Mouse (Mus musculus): ENCODE measurements around the gene Gid4. TPM values are rescaled to one million over a fixed set of nuclear protein-coding genes. Genes with fewer than 3 reads are reported as not detected.

Gid4 gene
- polyA plus RNA-seq, 1 experiment from 2014 or later = 16.5 TPM

DNA sequence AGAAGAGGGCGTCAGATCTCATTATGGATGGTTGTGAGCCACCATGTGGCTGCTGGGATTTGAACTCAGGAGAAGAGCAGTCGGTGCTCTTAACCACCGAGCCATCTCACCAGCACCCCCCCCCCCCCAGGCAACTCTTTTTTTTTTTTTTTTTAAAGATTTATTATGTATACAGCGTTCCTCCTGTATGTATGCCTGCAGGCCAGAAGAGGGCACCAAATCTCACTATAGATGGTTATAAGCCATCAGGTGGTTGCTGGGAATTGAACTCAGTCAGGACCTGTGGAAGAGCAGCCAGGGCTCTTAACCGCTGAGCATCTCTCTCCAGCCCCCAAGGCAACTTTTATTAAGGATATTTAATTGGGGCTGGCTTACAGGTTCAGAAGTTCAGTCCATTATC is 57.6 kb downstream of the Gid4 start:
- no peak overlapping the region for H3K4me3 ChIP-seq (ENCODE audit: low read depth, low read length)
- DNase-seq (ENCODE audit: low spot score) (no peak), ATAC-seq (no peak)
- H3K4me2 ChIP-seq (ENCODE audit: low read length) = no peak overlapping the region
- no peak overlapping the region for H3K27ac ChIP-seq (ENCODE audit: low read depth, low read length)
- 77% methylated on average over 5 of the region's 5 CpGs for WGBS
- no peaks in the 10 kb centered on the region for H3K27me3 ChIP-seq (replicated peaks; ENCODE audit: control insufficient read depth, insufficient read depth, low read length)
- H3K36me3 ChIP-seq (ENCODE audit: control insufficient read depth, insufficient read depth, low read length) = peaks cover under 1% of the 10 kb centered on the region; the same call in 1 of the 2 replicates
- no peaks in the 10 kb centered on the region for H3K9me3 ChIP-seq (replicated peaks; ENCODE audit: control insufficient read depth, low read length)
- H3K9ac ChIP-seq (ENCODE audit: low read length) = no peak overlapping the region
- no peaks in the 10 kb centered on the region for H3K4me1 ChIP-seq (ENCODE audit: control insufficient read depth, insufficient read depth, low read length)

DNA sequence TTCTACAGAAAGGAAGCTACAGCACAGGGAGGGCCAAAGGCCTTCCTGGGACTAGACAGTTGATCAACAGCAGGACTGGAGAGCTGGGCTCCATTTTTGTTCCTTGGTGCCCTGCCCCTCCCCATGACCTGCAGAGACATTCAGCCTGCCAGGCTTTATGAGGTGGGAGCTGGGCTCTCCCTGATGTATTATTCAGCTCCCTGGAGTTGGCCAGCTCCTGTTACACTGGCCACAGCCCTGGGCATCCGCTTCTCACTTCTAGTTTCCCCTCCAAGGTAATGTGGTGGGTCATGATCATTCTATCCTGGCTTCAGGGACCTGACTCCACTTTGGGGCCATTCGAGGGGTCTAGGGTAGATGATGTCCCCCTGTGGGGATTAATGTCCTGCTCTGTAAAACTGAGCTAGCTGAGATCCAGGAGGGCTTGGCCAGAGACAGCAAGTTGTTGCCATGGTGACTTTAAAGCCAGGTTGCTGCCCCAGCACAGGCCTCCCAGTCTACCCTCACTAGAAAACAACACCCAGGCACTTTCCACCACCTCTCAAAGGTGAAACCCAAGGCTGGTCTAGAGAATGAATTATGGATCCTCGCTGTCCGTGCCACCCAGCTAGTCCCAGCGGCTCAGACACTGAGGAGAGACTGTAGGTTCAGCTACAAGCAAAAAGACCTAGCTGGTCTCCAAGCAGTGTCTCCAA is 58.9 kb downstream of the Gid4 start:
- no peak for ATAC-seq
- Histone ChIP-seq H3K27me3 (replicated peaks; ENCODE audit: control insufficient read depth, insufficient read depth, low read length) (no peaks in the 10 kb centered on the region), H3K4me3 (ENCODE audit: low read depth, low read length) (no peak overlapping the region), H3K4me2 (ENCODE audit: low read length) (no peak overlapping the region), H3K9me3 (replicated peaks; ENCODE audit: control insufficient read depth, low read length) (no peaks in the 10 kb centered on the region), H3K4me1 (ENCODE audit: control insufficient read depth, insufficient read depth, low read length) (no peaks in the 10 kb centered on the region), H3K9ac (ENCODE audit: low read length) (no peak overlapping the region), H3K27ac (ENCODE audit: low read depth, low read length) (no peak overlapping the region), H3K36me3 (ENCODE audit: control insufficient read depth, insufficient read depth, low read length) (no peaks in the 10 kb centered on the region)
- 78% methylated on average over 5 of the region's 5 CpGs for WGBS
- no peak for DNase-seq (ENCODE audit: low spot score)

DNA sequence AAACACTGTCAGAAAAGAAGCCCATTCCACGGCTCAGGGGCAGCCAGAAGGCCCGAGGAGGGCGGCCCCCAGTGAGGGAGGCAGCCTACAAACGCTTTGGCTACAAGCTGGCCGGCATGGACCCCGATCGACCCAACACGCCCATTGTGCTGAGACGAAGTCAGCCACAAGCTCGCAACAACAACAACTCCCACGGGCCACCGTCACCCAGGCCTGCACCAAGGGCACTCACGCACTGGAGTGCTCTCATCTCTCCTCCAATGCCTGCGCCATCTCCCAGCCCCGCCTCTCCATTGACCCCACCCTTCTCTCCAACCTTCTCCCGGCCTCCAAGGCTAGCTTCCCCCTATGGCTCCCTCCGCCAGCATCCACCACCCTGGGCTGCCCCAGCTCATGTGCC is 61.2 kb downstream of the Gid4 start:
- no peak overlapping the region for H3K4me3 ChIP-seq (ENCODE audit: low read depth, low read length)
- 47% methylated on average over 17 of the region's 17 CpGs for WGBS
- ATAC-seq (no peak), DNase-seq (ENCODE audit: low spot score) (no peak)
- H3K27ac ChIP-seq (ENCODE audit: low read depth, low read length) = no peak overlapping the region
- no peak overlapping the region for H3K4me2 ChIP-seq (ENCODE audit: low read length)
- no peaks in the 10 kb centered on the region for H3K36me3 ChIP-seq (ENCODE audit: control insufficient read depth, insufficient read depth, low read length)
- H3K27me3 ChIP-seq (replicated peaks; ENCODE audit: control insufficient read depth, insufficient read depth, low read length) = no peaks in the 10 kb centered on the region
- no peaks in the 10 kb centered on the region for H3K9me3 ChIP-seq (replicated peaks; ENCODE audit: control insufficient read depth, low read length)
- no peak overlapping the region for H3K9ac ChIP-seq (ENCODE audit: low read length)
- H3K4me1 ChIP-seq (ENCODE audit: control insufficient read depth, insufficient read depth, low read length) = no peaks in the 10 kb centered on the region

DNA sequence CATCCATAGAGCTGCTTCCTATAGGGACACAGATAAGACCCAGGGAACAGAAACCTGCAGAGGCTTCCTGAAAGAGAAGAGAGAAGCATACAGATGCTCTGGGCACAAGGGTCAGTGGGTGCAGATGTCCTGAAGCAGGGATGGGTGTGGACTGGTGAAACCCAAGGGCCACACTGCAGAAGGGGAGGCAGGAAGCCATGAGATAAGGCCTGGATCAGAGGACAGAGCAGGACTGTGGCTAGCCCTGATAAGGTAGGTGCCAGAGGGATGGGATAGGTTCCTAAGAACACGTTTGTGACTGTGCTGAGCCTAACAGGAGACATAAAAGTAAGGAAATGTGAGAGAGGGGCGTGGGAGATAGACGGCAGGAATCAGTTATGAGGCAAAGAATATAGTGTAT is 69.3 kb downstream of the Gid4 start:
- DNase-seq (ENCODE audit: low spot score) (no peak), ATAC-seq (no peak)
- no peaks in the 10 kb centered on the region for H3K36me3 ChIP-seq (ENCODE audit: control insufficient read depth, insufficient read depth, low read length)
- no peak overlapping the region for H3K27ac ChIP-seq (ENCODE audit: low read depth, low read length)
- H3K9me3 ChIP-seq (replicated peaks; ENCODE audit: control insufficient read depth, low read length) = no peaks in the 10 kb centered on the region
- H3K9ac ChIP-seq (ENCODE audit: low read length) = no peak overlapping the region
- H3K4me1 ChIP-seq (ENCODE audit: control insufficient read depth, insufficient read depth, low read length) = no peaks in the 10 kb centered on the region
- H3K4me3 ChIP-seq (ENCODE audit: low read depth, low read length) = no peak overlapping the region
- H3K27me3 ChIP-seq (replicated peaks; ENCODE audit: control insufficient read depth, insufficient read depth, low read length) = no peaks in the 10 kb centered on the region
- H3K4me2 ChIP-seq (ENCODE audit: low read length) = no peak overlapping the region
- WGBS = 67% methylated on average over 3 of the region's 3 CpGs

DNA sequence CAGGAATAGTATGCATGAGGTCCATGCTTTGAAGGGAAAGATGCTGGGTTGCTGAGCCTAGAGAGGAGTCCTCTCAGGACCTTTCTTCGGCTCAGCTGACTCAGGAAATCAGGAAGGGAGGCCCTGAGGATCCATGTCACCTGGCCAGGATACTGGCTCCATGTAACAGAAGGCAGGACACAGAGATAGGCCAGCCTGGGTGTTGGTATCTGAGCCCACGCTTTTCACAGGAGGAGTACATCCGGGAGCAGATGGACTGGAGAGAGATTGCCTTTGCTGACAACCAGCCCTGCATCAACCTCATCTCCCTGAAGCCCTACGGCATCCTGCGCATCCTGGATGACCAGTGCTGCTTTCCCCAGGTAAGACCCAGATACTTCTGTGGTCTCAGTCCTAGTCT is 75.8 kb downstream of the Gid4 start:
- Histone ChIP-seq H3K4me1 (ENCODE audit: control insufficient read depth, insufficient read depth, low read length) (no peaks in the 10 kb centered on the region), H3K27me3 (replicated peaks; ENCODE audit: control insufficient read depth, insufficient read depth, low read length) (no peaks in the 10 kb centered on the region), H3K36me3 (ENCODE audit: control insufficient read depth, insufficient read depth, low read length) (no peaks in the 10 kb centered on the region), H3K4me3 (ENCODE audit: low read depth, low read length) (no peak overlapping the region), H3K27ac (ENCODE audit: low read depth, low read length) (no peak overlapping the region), H3K9me3 (replicated peaks; ENCODE audit: control insufficient read depth, low read length) (no peaks in the 10 kb centered on the region), H3K4me2 (ENCODE audit: low read length) (no peak overlapping the region), H3K9ac (ENCODE audit: low read length) (no peak overlapping the region)
- no peak for ATAC-seq
- 85% methylated on average over 5 of the region's 5 CpGs for WGBS
- DNase-seq (ENCODE audit: low spot score) = no peak

DNA sequence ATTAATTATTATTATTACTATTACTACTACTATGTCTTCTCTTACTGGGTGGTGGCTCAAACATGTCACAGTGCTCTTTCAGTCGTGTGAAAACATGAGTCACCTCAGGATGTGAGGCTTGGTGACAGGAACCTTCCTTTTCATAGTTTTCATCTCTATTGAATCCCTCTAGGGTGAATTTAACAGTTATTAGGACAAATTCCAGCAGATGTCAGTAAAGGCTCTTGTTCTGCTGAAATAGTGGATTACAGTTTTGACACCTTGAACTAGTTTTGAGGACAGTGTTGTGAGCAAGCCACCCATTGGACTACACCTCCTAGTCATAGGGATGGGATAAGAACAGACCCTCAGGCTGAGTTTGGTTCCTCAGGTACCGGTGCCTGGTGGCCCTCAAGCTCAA is 78.7 kb downstream of the Gid4 start:
- Histone ChIP-seq H3K9me3 (replicated peaks; ENCODE audit: control insufficient read depth, low read length) (no peaks in the 10 kb centered on the region), H3K9ac (ENCODE audit: low read length) (no peak overlapping the region), H3K27me3 (replicated peaks; ENCODE audit: control insufficient read depth, insufficient read depth, low read length) (no peaks in the 10 kb centered on the region), H3K27ac (ENCODE audit: low read depth, low read length) (no peak overlapping the region), H3K36me3 (ENCODE audit: control insufficient read depth, insufficient read depth, low read length) (no peaks in the 10 kb centered on the region), H3K4me1 (ENCODE audit: control insufficient read depth, insufficient read depth, low read length) (no peaks in the 10 kb centered on the region), H3K4me3 (ENCODE audit: low read depth, low read length) (no peak overlapping the region), H3K4me2 (ENCODE audit: low read length) (no peak overlapping the region)
- ATAC-seq (no peak), DNase-seq (ENCODE audit: low spot score) (no peak)
- WGBS = 69% methylated on average over 2 of the region's 2 CpGs

Other genes starting within 250 kb of the Gid4 start
- gene Srebf1, start 194.6 kb upstream of the Gid4 start, polyA plus RNA-seq (2014; fragmentation: Nextera tagmentation; extraction: Ambion mirVana) = 42.6 and 44.3 TPM in 2 replicates
- gene Tom1l2, start 64.2 kb upstream of the Gid4 start, polyA plus RNA-seq (2014; fragmentation: Nextera tagmentation; extraction: Ambion mirVana) = 23.0 and 31.6 TPM in 2 replicates
- gene Drc3, start 63.8 kb upstream of the Gid4 start, polyA plus RNA-seq (2014; fragmentation: Nextera tagmentation; extraction: Ambion mirVana) = 5.9 and 7.0 TPM in 2 replicates
- 37.4 and 40.3 TPM in 2 replicates for gene Atpaf2, start 1.3 kb downstream of the Gid4 start, polyA plus RNA-seq (2014; fragmentation: Nextera tagmentation; extraction: Ambion mirVana)
- 111 and 115 TPM in 2 replicates for gene Drg2, start 37.4 kb downstream of the Gid4 start, polyA plus RNA-seq (2014; fragmentation: Nextera tagmentation; extraction: Ambion mirVana)
- gene Myo15, start 52.2 kb downstream of the Gid4 start, polyA plus RNA-seq (2014; fragmentation: Nextera tagmentation; extraction: Ambion mirVana) = 0.08 and 0.09 TPM in 2 replicates
- 17.8 and 21.5 TPM in 2 replicates for gene Alkbh5, start 119.2 kb downstream of the Gid4 start, polyA plus RNA-seq (2014; fragmentation: Nextera tagmentation; extraction: Ambion mirVana)

Measured in forebrain, embryonic 14.5 days (tissue).